Mouse (Mus musculus): ENCODE data around the gene Dock9.

DNA sequence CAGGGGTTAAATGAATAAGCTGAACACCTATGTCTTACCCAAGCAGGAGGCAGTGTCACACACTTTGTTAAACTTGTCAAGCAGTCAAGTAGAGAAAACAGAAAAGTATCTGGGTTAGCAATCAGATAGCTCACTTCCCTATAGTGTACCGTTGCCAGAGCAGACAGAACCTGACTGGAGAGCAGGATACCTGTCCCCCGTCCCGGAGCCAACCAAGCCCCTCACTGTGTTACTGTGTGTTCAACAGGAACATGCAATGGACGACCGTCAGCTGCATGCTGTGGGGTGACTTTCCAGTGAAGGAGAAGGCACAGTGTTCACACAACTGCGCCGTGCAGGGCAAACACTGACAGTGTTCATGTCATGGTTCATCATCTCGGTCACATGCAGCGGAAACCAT lies 205.3 kb downstream of the Dock9 start:
- TF ChIP-seq GATA1 (IDR thresholded peaks at IDR 0.05; ENCODE audit: low read length): no peak
- TF ChIP-seq TAL1 (IDR thresholded peaks at IDR 0.05; ENCODE audit: low read length): no peak

Measured in erythroblast, embryonic 14.5 days (primary cell).